Mouse (Mus musculus) heart, postnatal 36 days (tissue): ENCODE results near the gene Sugp1. TPM values are rescaled to one million over a fixed set of nuclear protein-coding genes. Genes with fewer than 3 reads are reported as not detected.
A peak's percentile ranks its signal among the peaks of the same experiment; 100 is the strongest.
"Not testable (repeated sequence)": the region's sequence is repeated elsewhere in the genome, so short reads cannot be mapped to it uniquely, and the experiment has no call there.

ENCODE experiments used
- DNase-seq, 2 experiments: peaks; one replicate each; pipeline ENCODE4 v3.0.0; 2021 to 2022
- intact Hi-C: fragments of 180-260 bp; cut with DNase I; formaldehyde crosslinking; loops from one replicate; pipeline ENCODE4 v1.15.1; 2025
- total RNA-seq, 2 experiments: library from RNA; stranded (reverse); gene quantifications; 2 replicates each; pipeline ENCODE4 v1.2.3; 2021

Sugp1 gene
- total RNA-seq, 2 experiments from 2014 or later = 18.7 to 22.0 TPM

DNA sequence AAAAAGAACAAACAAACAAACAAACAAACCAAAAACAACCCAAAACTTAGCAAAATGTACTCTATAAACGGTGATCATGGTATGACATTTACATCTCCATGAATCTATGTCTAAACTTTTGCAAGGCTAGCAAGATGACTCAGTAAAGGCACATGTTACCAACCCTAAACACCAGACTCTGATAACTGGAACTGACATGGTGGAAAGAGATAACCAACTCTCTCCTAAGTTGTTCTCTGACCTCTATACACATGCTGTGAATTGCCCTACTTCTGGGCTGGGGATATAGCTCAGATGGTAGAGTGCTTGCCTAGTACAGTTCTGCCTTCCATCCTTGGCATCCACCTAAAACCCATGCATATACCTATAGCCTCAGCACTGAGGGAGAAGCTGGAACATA lies 4.6 kb upstream of the Sugp1 start:
- intact Hi-C loops = no loop called here
- DNase-seq = no peak

DNA sequence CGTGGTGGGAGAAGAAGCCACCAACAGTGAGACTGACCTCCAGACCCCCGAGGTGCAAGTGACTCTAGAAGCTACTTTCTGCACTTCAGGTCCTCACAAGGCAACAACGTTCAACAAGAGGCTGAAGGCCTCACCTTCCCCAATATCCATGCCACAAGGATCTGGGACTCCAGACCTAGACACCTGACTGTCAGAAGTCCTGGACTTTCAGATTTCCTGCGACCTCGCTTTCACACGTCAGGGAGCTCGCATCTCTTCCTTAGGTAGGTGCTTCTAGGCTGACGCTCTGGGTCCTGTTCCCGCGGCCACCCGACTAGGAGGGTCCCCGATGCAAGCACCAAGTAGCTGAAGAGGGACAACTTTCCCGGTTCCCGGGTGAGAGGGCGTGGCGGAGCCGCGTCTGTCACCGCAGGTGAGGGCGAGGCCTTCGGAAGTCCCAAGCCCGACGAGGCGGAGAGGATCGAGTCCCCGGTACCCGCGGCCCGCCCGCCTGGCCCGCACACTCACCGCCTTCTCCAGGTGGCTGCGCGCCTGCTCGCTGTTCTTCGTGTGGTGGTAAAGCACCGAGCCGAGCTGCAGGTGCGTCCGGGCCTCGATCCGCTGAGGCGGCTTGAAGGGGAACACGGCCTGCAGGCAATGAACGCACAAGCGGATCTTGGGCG lies 597 bp upstream of the Sugp1 start:
- peak in 1 of 2 experiments; percentile 5 for DNase-seq
- intact Hi-C loops = no loop called here

DNA sequence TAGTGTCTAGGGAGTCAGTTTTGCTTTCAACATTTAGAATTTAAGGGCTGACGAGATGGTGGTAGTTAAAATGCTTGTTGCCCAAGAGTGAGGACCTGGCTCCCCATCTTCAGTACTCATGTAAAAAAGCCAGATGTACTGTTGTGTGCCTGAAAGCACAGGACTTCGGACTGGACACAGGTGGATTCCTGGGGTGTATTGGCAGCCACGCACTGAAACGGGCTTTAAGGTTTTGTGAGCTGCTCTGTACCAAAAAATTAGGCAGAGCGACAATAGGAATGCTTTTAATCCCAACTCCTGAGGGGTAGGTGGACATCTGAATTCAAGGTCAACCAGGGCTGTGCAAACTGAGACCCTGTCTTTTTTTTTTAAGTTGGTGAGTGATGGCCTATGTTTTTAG lies 1.4 kb downstream of the Sugp1 start:
- intact Hi-C loops = no loop called here
- no peak for DNase-seq

DNA sequence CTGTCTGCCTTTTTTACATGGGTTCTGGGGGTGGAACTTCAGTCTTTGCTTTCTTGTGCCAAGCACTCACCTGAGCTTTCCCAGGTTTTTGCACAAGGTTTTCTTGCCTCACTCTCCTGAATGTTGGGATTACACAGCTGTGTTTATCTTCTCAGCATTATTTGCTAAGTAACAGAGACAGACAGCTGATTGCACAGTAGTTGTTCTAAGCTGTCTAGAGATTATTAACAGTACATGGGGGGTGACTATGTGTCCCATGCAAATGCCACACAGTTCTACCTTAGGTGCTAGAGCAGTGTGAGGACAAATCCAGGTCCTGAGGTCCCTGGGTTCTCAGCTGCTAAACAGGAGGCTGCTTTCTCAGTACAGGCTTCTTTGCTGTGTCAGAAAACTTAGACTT lies 7.0 kb downstream of the Sugp1 start:
- intact Hi-C loops = no loop called here
- DNase-seq = no peak

DNA sequence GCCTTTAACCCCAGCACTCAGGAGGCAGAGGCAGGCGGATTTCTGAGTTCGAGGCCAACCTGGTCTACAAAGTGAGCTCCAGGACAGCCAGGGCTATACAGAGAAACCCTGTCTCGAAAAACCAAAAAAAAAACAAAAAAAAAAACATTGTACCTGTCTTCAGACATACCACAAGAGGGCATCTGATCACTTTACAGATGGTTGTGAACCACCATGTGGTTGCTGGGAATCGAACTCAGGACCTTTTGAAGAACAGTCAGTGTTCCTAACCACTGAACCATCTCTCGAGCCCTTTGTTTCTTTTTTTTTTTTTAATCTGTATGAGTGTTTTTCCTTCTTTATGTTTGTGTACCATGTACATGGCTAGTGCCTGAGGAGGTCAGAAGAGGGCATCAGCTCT lies 7.8 kb downstream of the Sugp1 start:
- DNase-seq, intact Hi-C loops: not testable (repeated sequence)

DNA sequence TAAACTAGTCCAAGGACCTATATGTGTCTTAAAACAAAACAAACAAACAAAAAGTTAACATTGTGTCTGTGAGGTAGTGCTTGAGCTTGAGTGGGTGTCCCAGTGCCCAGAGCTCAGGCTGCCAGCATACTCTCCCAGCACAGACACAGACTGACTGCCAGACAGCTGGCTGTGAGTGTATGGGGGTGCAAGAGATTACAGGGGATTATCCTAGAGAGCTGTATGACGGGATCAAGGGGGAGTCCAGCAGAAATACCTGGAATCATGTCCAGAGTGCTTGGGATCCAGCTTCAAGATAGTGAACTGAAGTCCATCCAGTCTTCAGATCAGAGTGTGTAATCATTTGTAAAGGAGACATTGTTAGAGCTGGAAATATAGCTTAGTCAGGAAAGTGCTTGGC lies 15.1 kb downstream of the Sugp1 start:
- no peak for DNase-seq
- intact Hi-C loops = no loop called here

DNA sequence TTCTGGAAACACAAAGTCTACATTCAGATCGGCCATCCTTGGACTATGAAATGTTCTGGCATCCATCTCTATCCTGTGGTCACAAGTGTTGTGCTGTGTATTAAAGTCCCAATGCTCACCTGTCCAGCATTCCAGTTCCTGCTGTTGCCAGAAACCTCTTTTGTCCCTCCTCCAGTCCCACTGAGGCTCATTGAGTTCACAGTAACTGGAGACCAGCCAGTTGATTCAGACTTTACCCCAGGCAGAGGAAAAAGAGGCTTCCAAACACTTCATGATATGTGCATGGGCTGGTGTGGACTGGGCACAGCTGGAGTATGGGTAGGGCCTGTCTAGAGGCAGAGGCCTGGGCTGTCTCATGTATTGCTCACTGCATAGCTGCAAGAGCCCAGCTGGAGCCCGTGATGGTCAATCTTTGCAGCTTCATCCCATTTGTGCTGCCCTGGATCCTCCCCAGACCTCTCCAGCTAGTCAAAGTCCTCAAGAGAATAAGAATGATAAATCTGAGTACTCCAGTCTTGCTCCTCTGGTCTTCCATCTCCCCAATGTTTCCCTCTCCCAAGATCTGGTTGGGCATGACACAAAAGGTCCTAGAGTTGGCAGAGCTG lies 29.3 kb downstream of the Sugp1 start:
- no peak for DNase-seq
- intact Hi-C loops = no loop called here

DNA sequence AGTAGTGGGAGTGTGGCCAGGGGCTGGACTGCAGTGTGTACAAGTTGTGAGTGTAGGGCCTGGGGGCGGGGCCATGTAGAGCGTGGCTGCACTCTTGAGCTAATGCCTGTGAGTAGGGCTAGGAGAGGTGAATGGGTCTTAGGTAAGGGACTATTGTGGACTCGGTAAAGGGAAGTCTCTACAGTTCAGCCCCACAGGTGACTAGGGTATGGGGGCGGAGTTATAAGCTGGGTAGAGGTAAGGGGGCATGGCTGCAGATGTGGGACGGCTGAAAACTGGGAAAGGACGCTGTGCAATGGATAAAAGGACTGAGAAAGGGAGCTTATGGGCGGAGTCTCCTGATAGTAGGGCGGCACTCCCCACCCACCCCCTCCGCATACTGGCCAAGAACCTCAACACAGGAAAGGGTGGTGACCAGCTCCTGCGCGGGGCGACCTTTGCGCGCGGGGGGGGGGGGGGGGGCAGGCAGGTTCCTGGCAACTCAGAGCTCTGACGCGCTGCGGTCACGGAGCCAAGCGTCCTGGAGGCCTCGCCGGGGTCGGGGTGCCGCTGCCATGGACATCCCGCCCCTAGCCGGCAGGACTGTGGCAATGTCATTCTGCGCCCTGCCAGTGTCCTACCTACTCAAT lies 29.9 kb downstream of the Sugp1 start, which contains the start of gene Tm6sf2:
Tm6sf2 (plus strand) TSS at position 484 of the 629 bp plus-strand sequence.
- intact Hi-C loops = no loop called here
- DNase-seq = peak; percentile 43 to 58

DNA sequence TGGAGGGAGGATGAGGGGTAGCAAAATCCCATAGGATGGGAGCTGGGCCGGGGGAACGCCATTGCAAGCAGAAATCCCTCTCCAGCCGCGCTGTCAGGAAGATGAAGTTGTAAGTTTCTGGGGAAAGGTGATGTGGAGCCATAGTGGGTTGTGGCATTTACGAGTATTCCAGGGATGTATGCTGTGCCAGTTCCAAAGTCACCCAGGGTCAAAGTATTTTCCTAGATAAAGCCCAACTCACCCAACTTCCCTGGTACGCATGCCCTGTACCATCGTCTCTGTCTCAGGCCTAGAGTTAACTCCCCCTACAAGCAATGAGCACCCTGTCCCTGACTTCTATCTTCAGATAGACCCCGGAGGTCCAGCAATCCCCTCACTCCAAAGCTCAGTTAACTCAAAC lies 30.5 kb downstream of the Sugp1 start:
- intact Hi-C loops = no loop called here
- DNase-seq = no peak

DNA sequence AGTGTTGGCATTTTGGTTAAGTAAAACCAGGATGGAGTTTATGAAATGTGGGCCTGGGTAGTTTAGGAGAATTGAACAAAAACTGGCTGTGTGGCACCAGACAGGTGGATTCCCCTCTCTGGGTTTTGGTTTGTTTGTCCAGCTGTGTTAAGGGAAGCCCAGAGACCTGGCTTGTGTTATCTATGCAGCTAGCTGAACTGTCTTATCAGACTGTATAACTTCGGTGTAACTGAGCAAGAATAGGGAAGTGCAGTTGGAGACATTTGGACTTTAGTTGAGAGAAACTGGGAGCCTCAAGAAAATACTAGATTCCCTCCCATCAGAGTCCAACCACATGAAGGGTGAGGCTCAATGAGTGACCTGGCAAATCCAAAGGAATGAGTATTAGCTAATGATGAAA lies 31.1 kb downstream of the Sugp1 start:
- intact Hi-C loops = no loop called here
- no peak for DNase-seq

DNA sequence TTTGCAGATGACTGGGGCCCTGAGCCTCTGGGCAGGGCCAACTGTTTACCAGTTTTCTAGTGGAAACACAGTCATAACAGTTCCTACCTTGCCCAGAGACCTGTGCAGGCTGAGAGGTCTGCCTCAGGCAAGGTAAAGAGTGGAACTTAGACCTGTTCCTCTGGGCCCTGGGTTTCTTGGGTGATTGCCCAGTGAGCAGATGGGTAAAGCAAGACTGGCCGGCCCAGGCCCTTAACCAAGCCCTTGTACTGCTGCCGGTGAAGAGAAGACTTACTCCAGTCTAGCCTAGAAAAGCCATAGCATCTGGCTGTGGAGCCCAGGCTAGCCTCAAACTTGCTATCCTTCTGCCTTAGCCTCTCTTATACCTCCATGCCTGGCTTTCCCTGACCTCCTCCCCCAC lies 39.4 kb downstream of the Sugp1 start:
- no peak for DNase-seq
- intact Hi-C loops = no loop called here

DNA sequence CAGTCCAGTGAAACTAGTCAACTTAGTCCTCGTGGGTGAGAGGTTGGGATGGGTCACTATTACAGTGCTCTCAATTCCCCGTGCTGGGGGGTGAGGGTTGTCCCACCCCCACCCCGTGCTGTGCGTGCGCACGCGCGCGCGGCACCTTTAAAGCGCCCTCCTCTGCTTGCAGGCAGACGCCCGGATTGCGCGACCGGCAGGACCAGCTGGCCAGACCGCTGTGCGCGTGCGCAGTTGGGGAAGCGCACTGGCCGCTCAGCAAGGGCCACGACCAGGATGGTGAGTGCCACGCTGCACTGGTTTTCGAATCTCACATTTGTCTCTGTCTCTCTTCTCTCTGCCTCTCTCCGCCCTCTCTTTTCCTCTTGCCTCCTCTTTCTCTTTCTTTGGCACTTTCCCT lies 40.7 kb downstream of the Sugp1 start, which contains the start of gene Hapln4:
Hapln4 (plus strand) TSS at position 173 of the 400 bp plus-strand sequence.
- intact Hi-C loops = no loop called here
- no peak for DNase-seq

DNA sequence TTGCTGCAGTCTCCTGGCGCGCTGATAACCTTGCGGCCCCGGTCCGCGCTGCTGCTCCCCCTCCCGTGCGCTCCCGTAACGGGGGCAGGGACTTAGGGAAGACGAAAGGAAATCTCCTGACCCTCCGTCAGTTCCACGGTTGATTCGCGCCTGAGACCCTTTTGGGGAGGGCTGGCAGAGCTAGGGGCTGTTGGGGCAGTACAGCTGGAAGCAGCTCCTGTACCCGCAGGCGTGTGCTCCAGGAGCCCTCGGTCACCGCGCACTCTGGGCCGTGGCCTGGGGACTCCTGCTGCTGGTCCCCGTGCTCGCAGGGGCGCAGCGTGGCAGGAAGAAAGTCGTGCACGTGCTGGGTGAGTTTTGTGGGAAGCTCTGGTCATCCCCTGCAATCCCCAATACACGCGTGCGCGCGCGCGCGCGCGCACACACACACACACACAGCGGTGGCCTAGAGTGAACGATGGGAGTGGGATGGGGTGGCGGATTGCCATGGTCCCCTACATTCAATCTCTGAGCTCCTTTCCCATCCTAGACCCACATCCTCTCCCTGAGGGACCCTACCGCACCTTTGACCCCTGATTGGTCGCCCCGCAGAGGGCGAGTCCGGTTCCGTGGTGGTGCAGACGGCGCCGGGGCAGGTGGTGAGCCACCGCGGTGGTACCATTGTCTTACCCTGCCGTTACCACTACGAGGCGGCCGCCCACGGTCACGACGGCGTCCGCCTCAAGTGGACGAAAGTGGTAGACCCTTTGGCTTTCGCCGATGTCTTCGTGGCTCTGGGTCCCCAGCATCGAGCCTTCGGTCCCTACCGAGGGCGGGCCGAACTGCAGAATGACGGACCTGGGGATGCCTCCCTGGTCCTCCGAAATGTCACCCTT lies 41.8 kb downstream of the Sugp1 start:
- no peak for DNase-seq
- intact Hi-C loops = no loop called here

DNA sequence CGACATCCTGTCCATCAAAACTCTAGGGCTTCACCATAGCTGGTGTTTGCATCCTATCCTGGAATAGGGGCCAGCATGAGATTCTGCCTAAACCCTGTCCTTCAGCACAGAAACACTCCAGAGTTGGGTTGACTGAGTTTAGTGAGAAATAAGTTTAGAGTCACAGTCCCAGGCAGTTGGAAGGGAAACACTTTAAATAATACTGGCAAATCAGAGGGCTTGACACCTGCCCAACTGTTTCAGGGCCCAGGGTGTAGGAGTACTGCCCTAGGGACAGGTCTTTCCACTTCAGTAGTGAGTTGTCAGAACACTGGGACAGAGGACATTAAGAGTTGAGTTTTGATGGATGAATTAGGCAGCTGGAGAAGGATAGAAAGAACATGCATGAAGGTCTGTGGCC lies 43.5 kb downstream of the Sugp1 start:
- intact Hi-C loops = no loop called here
- no peak for DNase-seq

DNA sequence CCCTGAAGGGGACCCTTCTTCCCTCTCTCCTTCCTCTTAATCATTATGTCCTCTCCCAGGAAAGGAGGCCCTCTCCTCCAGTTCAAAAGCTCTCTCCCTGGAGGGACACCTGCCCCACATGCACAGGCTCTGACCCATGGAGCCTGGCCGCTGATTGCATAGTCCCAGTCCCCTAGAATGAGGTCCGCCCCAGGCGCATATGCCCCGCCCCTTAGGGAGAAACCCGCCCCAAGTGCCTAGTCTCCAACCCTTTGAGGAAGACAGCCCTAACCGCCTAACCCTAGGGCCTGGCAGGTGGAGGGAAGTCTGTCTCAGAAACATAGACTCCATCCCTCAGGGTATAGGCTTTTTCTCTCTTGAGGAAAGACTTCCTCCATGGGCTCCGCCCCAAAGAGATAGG lies 44.6 kb downstream of the Sugp1 start:
- no peak for DNase-seq
- intact Hi-C loops = no loop called here

DNA sequence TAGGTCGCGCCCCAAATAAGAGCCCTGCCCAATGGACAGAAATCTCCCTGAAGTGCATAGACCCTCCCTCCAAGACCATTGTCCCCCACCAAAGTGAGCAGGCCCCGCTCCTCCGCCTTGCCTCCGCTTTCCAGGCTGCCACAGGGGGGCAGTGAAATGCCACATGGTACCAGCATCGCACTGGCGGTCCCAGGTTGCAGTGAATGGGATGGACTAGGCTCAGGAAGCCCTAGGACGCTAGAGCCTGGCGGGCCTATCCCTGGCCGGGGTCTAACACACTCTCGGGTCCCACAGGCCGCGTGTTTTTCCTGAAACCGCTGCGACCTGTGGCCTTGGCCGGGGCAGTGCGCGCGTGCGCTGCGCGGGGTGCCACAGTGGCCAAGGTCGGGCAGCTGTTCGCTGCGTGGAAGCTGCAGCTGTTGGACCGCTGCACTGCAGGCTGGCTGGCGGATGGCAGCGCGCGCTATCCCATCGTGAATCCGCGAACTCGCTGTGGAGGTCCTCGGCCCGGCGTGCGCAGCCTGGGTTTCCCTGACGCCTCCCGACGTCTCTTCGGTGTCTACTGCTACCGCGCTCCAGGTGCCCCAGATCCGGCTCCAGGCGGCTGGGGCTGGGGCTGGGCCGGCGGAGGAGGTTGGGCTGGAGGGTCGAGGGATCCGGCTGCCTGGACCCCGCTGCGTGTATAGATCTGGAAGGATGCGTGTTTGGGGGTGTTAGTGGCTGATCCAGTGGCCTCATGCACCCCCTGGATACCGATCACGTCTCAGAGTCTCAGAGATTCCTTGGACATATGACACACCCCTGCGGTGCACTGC lies 45.4 kb downstream of the Sugp1 start:
- intact Hi-C loops = loop anchor here (1.0 kb wide), 2 partner anchors 78 to 135 kb away; no protein-coding TSS in a partner anchor
- peak; percentile 21 to 26 for DNase-seq

DNA sequence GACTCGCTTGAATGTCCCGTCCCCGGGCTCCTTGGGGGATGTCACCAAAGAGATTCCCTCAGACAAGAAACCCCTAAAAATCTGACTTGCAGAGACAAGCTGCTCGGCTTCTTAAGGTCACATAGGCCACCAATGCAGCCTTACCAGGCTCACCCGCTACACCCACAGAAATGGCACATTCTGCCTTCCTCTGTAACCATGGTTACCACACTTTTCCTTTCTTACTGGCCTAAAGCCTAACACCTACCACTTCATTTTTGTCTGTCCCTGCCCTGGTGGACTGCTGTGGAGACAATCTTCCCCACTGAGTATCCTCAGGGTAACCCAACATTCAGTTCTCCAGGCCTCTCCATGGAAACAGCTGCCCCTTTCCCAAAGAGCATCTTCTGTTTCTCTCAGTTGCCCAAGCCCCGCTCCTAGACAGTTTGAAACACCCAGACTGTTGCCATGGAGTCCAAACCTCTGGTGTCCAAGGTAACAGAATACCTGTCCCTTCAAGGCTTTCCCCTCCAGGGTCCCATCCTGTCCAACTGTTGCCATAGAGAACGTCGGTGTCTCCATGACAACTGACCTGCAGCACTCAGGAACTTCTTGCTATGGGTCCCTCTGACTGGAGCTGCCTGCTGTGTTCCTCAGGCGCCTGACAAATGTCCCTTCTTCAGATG lies 46.8 kb downstream of the Sugp1 start:
- intact Hi-C loops = no loop called here
- no peak for DNase-seq

DNA sequence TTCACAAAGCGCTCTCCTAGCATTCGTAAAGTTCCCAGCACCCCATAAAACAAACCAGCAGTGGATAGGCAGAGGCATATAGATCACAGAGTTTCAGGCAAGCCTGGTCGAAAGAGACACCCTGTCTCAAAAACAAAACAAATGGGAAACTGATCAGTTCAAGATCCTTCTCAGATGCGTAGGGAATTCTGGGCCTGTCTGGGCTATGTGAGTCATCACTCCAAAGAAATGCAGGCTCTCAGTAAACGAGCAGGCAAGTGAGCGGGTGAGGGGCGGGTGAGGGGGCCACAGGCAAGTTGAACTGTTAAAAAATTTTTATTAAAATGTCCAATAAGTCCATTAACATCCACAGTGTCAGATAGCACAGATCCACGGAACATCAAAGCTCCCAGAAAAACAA lies 50.2 kb downstream of the Sugp1 start:
- DNase-seq = no peak
- intact Hi-C loops = no loop called here

DNA sequence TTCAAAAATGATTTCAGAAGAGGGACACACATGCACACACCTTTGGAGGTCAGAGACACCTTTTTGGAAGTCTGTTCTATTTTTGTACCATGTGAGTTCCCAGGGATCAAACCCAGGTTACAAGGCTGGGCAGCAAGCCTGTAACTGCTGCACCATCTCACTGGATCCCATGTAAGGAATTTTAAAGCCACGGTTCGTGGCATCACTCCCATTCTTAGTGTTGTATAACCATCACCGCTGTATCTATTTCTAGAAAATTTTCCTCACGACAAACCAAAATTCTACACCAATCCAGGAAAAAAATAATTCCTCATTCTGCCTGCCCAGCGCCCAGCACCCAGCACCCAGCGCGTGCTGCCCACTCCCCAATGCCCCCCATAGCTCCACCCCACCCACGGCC lies 56.7 kb downstream of the Sugp1 start:
- DNase-seq = no peak
- intact Hi-C loops = no loop called here

DNA sequence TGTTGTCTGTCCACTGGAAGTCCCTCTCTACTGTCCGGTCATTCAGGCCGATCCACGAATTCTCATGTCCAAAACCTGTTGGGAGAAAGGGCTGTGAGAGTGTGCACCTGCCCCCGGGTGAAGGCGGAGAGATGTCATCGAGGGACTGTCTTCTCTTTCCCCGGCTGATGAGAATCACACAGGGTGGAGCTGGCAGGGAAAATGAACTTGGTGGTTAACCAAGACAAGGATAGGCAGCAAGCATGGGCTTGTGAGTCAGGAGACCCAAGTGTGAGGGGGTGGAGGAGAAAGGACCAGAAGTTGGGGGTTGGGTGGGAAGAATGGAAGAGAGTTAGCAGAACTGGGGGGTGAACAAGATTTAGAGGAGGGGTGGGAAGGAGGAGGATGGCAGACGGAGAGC lies 57.6 kb downstream of the Sugp1 start:
- intact Hi-C loops = no loop called here
- no peak for DNase-seq
